Mouse (Mus musculus): ENCODE measurements around the gene Fbxo6. TPM values are rescaled to one million over a fixed set of nuclear protein-coding genes. Genes with fewer than 3 reads are reported as not detected.
A peak's percentile ranks its signal among the peaks of the same experiment; 100 is the strongest.

Gene Fbxo6
- polyA plus RNA-seq, 1 experiment from 2014 or later = 16.1 TPM

DNA sequence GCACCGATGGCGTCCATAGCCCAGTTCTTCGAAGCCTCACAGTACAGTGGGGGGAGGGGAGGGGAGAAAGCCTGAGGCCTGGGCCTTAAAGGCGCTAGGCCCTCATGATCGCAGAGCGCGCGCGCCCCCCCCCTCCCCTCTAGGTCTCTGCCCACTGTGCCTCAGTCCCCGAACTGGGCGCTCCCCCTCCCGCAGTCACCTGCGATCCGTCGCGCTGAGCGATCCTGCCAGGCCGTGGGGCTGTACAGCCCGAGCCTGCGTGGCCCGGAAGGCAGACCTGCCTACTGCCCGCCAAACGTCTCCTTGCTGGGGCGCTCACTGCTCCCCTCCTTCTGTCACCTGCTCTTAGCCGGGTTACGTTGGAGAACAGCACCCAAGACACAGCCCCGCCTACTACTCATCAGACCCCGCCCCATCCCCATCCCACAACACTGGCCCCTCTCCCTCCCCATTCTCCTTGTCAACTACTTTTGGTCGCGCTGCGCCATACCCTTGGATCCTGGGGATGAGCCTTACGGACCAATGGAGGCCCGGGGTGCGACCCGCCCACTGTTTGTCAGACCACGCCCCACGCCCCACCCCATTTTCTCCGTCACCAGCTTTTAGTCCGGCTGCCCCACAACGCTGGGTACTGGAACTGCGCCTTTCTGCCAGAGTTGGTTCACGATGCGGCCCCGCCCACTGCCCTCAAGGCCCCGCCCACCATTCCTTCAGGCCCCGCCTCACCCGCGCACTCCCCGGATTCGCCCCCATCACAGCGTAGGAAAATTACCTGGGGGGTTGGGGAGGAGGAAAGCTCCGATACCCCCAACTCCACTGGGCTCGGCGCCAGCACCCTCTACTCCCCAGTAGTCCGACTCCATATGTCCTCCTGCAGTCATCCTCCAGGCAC lies 7.8 kb upstream of the Fbxo6 start:
- WGBS = under 1% methylated on average over 54 of the region's 55 CpGs
- Histone ChIP-seq H3K36me3 (peaks cover 34% of the 10 kb centered on the region), H3K4me1 (peaks cover 40% of the 10 kb centered on the region), H3K9ac (peak overlapping the region; percentile 88), H3K27ac (peak overlapping the region; percentile 76), H3K27me3 (replicated peaks) (peaks cover 42% of the 10 kb centered on the region), H3K4me2 (replicated peaks) (peak overlapping the region; percentile 96), H3K4me3 (peak overlapping the region; percentile 71), H3K9me3 (no peaks in the 10 kb centered on the region)
- ATAC-seq (ENCODE audit: low FRiP score, low read depth) = peak; percentile 88

DNA sequence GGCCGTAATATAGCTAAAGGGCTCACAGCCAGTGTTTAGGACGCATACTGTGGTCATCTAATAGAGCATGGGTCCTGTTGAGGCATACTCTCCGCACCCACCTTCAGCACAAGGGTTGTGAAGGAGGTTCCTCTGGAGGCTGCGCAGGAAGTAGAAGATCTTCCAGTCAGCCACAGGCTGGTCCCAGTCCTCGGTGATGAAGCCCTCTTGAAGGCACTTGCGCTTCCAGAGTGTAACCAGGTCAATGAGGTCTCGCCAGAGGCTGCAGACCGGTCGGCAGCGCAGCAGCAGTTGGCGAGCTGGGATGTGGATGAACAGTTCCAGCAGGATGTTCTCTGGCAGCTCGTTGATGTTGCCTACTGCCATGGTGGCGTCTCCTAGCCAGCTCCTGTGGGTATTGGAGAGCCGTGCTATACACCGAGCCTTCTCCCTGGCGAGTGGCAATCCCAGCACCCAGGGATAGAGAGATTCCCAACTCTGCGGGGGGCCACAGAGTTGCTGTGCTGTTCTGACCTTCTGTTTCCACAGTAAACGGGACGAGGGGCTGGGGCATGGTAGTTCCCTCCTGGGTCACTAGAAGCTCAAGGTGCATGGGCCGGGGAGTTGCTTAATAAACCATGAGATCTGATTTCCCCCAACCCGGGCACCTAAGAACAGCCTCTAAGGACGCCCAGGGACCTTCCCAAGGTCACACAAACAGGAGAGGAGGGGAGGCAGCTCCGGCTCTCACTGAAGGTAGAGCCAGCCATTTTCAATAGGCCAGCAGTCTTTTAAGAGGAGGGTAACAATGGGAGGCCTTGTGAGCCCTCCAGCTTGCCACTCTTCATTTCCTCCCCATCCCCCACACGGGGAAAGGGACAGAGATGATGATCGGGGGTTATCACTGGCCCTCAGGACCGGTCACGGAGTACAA lies 6.8 kb upstream of the Fbxo6 start:
- peak overlapping the region; percentile 88 for H3K9ac ChIP-seq
- peak overlapping the region; percentile 71 for H3K4me3 ChIP-seq
- no peaks in the 10 kb centered on the region for H3K9me3 ChIP-seq
- peaks cover 44% of the 10 kb centered on the region for H3K36me3 ChIP-seq
- peaks cover 29% of the 10 kb centered on the region for H3K4me1 ChIP-seq
- peaks cover 32% of the 10 kb centered on the region for H3K27me3 ChIP-seq (replicated peaks)
- peak overlapping the region; percentile 76 for H3K27ac ChIP-seq
- peak; percentile 38 for ATAC-seq (ENCODE audit: low FRiP score, low read depth)
- 25% methylated on average over 27 of the region's 27 CpGs for WGBS
- H3K4me2 ChIP-seq (replicated peaks) = peak overlapping the region; percentile 96

DNA sequence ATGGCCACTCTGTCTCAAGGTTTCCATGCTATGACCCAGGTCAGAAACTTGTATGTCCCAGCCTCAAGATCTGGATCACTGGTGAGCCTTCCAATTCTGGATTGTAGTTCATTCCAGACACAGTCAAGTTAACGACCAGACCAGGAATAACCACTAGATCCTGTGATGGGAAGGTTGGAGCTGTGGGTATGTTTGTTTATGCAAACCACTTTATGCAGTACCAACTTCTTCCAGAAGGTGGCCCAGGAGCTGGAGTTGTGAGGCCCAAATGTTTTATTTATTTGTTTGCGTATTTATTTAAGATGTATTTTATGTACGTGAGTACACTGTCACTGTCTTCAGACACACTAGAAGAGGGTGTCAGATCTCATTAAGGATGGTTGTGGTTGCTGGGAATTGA lies 3.0 kb upstream of the Fbxo6 start:
- H3K36me3 ChIP-seq = peaks cover 52% of the 10 kb centered on the region
- WGBS = 61% methylated on average over 3 of the region's 3 CpGs

DNA sequence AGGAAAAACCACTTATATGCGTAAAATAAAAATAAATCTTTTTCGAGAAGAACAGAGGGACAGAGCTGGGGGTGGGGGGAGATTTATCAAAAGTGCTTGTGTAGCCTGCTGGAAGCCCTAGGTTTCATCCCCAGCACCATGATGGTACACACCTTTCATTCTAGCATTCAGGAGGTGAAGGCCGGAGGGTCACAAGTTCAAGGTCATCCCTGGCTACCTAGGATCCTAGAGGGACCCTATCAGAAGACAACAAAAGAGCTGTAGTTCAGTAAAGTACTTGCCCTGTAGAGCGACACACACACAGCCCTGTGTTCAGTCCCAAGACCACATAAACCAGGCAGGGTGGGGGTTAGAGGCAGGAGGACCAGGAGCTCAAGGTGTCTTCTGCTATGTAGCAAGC lies 2.1 kb upstream of the Fbxo6 start:
- H3K36me3 ChIP-seq = peaks cover 52% of the 10 kb centered on the region
- H3K4me1 ChIP-seq = peaks cover 22% of the 10 kb centered on the region
- ATAC-seq (ENCODE audit: low FRiP score, low read depth) = no peak
- no peaks in the 10 kb centered on the region for H3K9me3 ChIP-seq
- H3K4me2 ChIP-seq (replicated peaks) = no peak overlapping the region
- H3K9ac ChIP-seq = no peak overlapping the region
- no peaks in the 10 kb centered on the region for H3K27me3 ChIP-seq (replicated peaks)
- WGBS = 92% methylated on average over 4 of the region's 4 CpGs
- H3K27ac ChIP-seq = no peak overlapping the region
- no peak overlapping the region for H3K4me3 ChIP-seq

More for the DNA sequence above, 3.0 kb upstream of the Fbxo6 start:
- Histone ChIP-seq H3K9me3 (no peaks in the 10 kb centered on the region), H3K9ac (no peak overlapping the region), H3K27ac (no peak overlapping the region), H3K4me1 (peaks cover 22% of the 10 kb centered on the region), H3K27me3 (replicated peaks) (no peaks in the 10 kb centered on the region), H3K4me3 (no peak overlapping the region), H3K4me2 (replicated peaks) (no peak overlapping the region)
- ATAC-seq (ENCODE audit: low FRiP score, low read depth) = no peak

- Histone ChIP-seq H3K9ac (no peak overlapping the region), H3K4me3 (no peak overlapping the region), H3K9me3 (no peaks in the 10 kb centered on the region), H3K27ac (no peak overlapping the region), H3K36me3 (peaks cover 52% of the 10 kb centered on the region), H3K4me1 (peaks cover 8% of the 10 kb centered on the region; the same call in 1 of the 2 replicates), H3K4me2 (replicated peaks) (no peak overlapping the region), H3K27me3 (replicated peaks) (no peaks in the 10 kb centered on the region)
- 84% methylated on average over 5 of the region's 5 CpGs for WGBS
- peak; percentile 23; the same call in 1 of the 2 replicates for ATAC-seq (ENCODE audit: low FRiP score, low read depth)
These were observed 607 bp upstream of the Fbxo6 start for GRCm38 (mm10) chr4:148152547-148152946.

GRCm38 (mm10) chr4:148150953-148151266 lies 1.0 kb downstream of the Fbxo6 start:
- Histone ChIP-seq H3K4me3 (peak overlapping the region; percentile 60), H3K36me3 (peaks cover 50% of the 10 kb centered on the region), H3K9me3 (no peaks in the 10 kb centered on the region), H3K4me1 (peaks cover 6% of the 10 kb centered on the region; the same call in 1 of the 2 replicates), H3K27ac (no peak overlapping the region; the same call in 1 of the 2 replicates), H3K9ac (peak overlapping the region; percentile 79; the same call in 1 of the 2 replicates), H3K4me2 (replicated peaks) (peak overlapping the region; percentile 97), H3K27me3 (replicated peaks) (no peaks in the 10 kb centered on the region)
- no peak for ATAC-seq (ENCODE audit: low FRiP score, low read depth)
- 48% methylated on average over 3 of the region's 3 CpGs for WGBS

DNA sequence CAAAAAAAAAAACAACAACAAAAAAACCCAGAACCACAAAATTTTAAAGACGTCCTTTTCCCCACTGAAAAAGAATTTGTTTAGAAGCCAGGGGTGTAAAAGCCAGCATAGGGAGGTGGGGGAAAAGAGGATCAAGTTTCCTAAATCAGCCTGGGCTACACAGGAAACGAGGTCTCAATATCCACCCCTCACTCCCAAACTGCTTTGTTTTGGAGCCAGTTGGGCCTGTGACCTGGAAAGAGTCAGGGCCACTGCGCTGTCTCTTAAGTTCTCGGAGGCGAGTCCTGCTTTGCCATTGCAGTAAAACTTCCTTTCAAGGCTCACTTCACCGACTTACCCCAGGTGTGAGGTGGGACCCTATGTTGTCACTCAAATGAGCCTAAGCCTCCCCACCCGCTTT lies 1.7 kb downstream of the Fbxo6 start:
- no peaks in the 10 kb centered on the region for H3K27me3 ChIP-seq (replicated peaks)
- peaks cover 50% of the 10 kb centered on the region for H3K36me3 ChIP-seq
- H3K4me1 ChIP-seq = peaks cover 6% of the 10 kb centered on the region; the same call in 1 of the 2 replicates
- 41% methylated on average over 7 of the region's 7 CpGs for WGBS
- no peak overlapping the region for H3K9ac ChIP-seq
- no peak overlapping the region for H3K4me3 ChIP-seq
- no peak for ATAC-seq (ENCODE audit: low FRiP score, low read depth)
- H3K27ac ChIP-seq = no peak overlapping the region
- no peaks in the 10 kb centered on the region for H3K9me3 ChIP-seq
- no peak overlapping the region for H3K4me2 ChIP-seq (replicated peaks)

DNA sequence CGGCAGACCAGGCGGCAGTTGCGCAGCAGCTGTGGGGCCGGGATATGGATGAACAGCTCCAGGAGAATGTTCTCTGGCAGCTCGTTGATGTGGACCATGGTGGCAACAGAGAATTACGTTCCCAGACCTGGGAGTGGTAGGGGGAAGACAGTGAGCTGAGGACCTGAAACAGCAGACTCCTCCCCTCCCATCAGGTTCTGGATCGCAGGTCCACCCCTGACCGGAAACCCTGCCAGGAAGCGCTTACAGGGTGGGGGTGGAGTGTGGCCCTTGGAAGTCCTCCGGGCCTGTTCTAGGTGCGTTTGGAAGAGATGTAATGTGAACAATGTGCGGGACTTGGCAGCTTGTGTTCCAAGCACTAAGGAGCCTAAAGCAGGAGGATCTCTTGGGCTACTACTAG lies 2.4 kb downstream of the Fbxo6 start:
- H3K27ac ChIP-seq = no peak overlapping the region
- peaks cover 51% of the 10 kb centered on the region for H3K36me3 ChIP-seq
- H3K4me3 ChIP-seq = no peak overlapping the region
- no peak overlapping the region for H3K4me2 ChIP-seq (replicated peaks)
- ATAC-seq (ENCODE audit: low FRiP score, low read depth) = no peak
- H3K27me3 ChIP-seq (replicated peaks) = no peaks in the 10 kb centered on the region
- 65% methylated on average over 12 of the region's 12 CpGs for WGBS
- H3K4me1 ChIP-seq = peaks cover 6% of the 10 kb centered on the region; the same call in 1 of the 2 replicates
- H3K9me3 ChIP-seq = no peaks in the 10 kb centered on the region
- no peak overlapping the region for H3K9ac ChIP-seq

- no peaks in the 10 kb centered on the region for H3K9me3 ChIP-seq
- peaks cover 40% of the 10 kb centered on the region for H3K36me3 ChIP-seq
- 95% methylated on average over 2 of the region's 2 CpGs for WGBS
- H3K4me1 ChIP-seq = peaks cover 6% of the 10 kb centered on the region; the same call in 1 of the 2 replicates
- ATAC-seq (ENCODE audit: low FRiP score, low read depth) = no peak
- H3K27me3 ChIP-seq (replicated peaks) = no peaks in the 10 kb centered on the region
- no peak overlapping the region for H3K4me2 ChIP-seq (replicated peaks)
- H3K4me3 ChIP-seq = no peak overlapping the region
- H3K27ac ChIP-seq = no peak overlapping the region
- H3K9ac ChIP-seq = no peak overlapping the region
These were observed 4.2 kb downstream of the Fbxo6 start for GRCm38 (mm10) chr4:148147714-148148113.

DNA sequence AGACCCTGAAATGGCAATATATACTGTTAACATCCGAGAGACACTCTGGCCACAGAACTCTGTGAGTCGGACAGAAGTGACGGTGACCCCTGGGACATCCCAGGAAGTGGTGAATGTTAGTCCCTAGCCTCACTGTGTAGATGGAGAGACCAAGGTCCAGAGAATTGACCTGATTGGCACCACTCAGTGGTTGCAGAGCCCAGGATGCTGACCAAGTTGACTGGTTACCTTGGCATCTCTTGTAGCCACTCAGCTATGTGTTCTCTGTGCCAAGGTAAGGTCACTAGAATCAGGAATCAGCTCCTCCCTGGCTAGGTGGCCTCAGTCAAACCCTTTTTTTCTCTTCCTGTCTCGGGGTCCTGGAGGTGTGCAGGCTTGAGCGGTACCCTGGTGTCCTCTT lies 8.2 kb downstream of the Fbxo6 start:
- WGBS = 88% methylated on average over 5 of the region's 5 CpGs
- peaks cover 15% of the 10 kb centered on the region for H3K4me1 ChIP-seq
- H3K36me3 ChIP-seq = peaks cover 40% of the 10 kb centered on the region
- H3K4me2 ChIP-seq (replicated peaks) = no peak overlapping the region
- no peaks in the 10 kb centered on the region for H3K27me3 ChIP-seq (replicated peaks)
- H3K9me3 ChIP-seq = no peaks in the 10 kb centered on the region
- no peak overlapping the region for H3K4me3 ChIP-seq
- H3K9ac ChIP-seq = no peak overlapping the region
- H3K27ac ChIP-seq = no peak overlapping the region
- ATAC-seq (ENCODE audit: low FRiP score, low read depth) = no peak

DNA sequence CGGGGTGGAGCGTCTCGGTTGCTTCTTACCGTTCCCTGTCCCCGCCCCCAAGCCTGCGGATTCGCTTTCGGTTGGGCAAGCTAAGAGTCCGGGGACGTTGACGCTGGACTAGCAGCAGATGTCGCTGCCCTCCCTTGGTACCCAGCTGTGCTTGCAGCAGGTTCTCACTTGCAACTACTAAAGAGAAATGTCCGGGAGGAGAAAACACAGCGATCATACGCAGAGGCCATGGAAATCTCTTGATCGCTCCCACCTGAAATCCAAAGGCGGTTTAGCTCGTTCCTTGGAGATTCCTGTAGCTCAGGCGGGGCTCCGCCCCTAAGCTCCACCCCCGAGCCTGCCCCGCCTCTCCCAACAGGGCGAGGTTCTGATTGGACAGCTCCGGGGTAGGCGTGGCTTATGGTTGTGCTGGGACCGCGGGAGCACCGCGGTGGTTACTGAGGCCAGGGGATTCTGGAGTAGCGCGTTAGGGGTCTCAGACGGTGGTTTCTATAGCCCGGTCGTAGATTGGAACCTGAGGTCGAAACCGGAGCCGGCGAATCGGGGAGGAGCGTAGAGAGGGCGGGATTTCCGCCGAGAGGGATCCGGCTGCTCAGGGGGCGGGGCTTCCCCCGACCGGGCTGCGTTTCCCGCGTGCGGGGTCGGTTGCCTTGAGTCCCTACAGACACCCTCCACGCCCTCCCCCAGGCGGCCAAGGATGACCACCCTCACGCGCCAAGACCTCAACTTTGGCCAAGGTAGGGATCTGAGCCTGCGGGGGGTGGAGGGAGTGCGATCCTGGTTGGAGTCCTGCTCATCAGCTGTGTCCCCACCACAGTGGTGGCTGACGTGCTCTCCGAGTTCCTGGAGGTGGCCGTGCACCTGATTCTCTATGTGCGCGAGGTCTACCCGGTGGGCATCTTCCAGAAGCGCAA lies 11.6 kb downstream of the Fbxo6 start:
- peaks cover 15% of the 10 kb centered on the region for H3K4me1 ChIP-seq
- H3K36me3 ChIP-seq = peaks cover 13% of the 10 kb centered on the region
- WGBS = under 1% methylated on average over 65 of the region's 65 CpGs
- peak; percentile 94 for ATAC-seq (ENCODE audit: low FRiP score, low read depth)
- peak overlapping the region; percentile 68 for H3K9ac ChIP-seq
- peak overlapping the region; percentile 67 for H3K27ac ChIP-seq
- H3K27me3 ChIP-seq (replicated peaks) = no peaks in the 10 kb centered on the region
- H3K4me3 ChIP-seq = peak overlapping the region; percentile 59
- H3K4me2 ChIP-seq (replicated peaks) = peak overlapping the region; percentile 88
- H3K9me3 ChIP-seq = no peaks in the 10 kb centered on the region

All from neural tube, embryonic 12.5 days (tissue).